Mouse (Mus musculus) intestine, embryonic 16.5 days (tissue): Measurements from ENCODE around the gene Gm11563. TPM values are rescaled to one million over a fixed set of nuclear protein-coding genes. Genes with fewer than 3 reads are reported as not detected.
"Not testable (repeated sequence)": the region's sequence is repeated elsewhere in the genome, so short reads cannot be mapped to it uniquely, and the experiment has no call there.

ENCODE experiments used
- ATAC-seq: fragments of 200-750 bp; cut with Nextera tagmentation; 2 replicates; pipeline ENCODE4 v1.8.0; 2017; ENCODE audit warnings: moderate TSS enrichment, moderate library complexity
- H3K27ac ChIP-seq: fragments of 300-500 bp; sonication (generic); 2 replicates; pipeline ENCODE4 v1.5.1; 2014; ENCODE audit warnings: mild to moderate bottlenecking, low read length
- H3K27me3 ChIP-seq: fragments of 300-500 bp; sonication (generic); replicated peaks from 2 replicates; pipeline ENCODE4 v1.6.1; 2014; ENCODE audit warnings: low read length, control low read depth, mixed read lengths; ENCODE audit not compliant: control insufficient read depth, insufficient read depth
- H3K36me3 ChIP-seq: fragments of 300-500 bp; sonication (generic); 2 replicates; pipeline ENCODE4 v1.6.1; 2014; ENCODE audit warnings: low read length, control low read depth; ENCODE audit not compliant: control insufficient read depth, insufficient read depth
- H3K4me1 ChIP-seq: fragments of 300-500 bp; sonication (generic); 2 replicates; pipeline ENCODE4 v1.6.1; 2014; ENCODE audit warnings: low read length, control low read depth, mixed read lengths; ENCODE audit not compliant: control insufficient read depth, insufficient read depth
- H3K4me2 ChIP-seq: fragments of 300-500 bp; sonication (generic); 2 replicates; pipeline ENCODE4 v1.6.1; 2014; ENCODE audit warnings: low read depth, low read length, control low read depth
- H3K4me3 ChIP-seq: fragments of 300-500 bp; sonication (generic); 2 replicates; pipeline ENCODE4 v1.5.1; 2014; ENCODE audit warnings: mild to moderate bottlenecking, low read length
- H3K9ac ChIP-seq: fragments of 300-500 bp; sonication (generic); 2 replicates; pipeline ENCODE4 v1.6.1; 2014; ENCODE audit warnings: low read depth, low read length
- H3K9me3 ChIP-seq: fragments of 300-500 bp; sonication (generic); 2 replicates; pipeline ENCODE4 v1.6.1; 2016; ENCODE audit warnings: low read length, control low read depth; ENCODE audit not compliant: control insufficient read depth
- WGBS: fragments of 180-500 bp; shearing (Covaris S2); extraction: QIAGEN DNeasy Blood & Tissue Kit; methylation state at CpG from one replicate; pipeline ENCODE4 v1.1.7; 2014; 5-methylcytosine and 5-hydroxymethylcytosine counted together
- polyA plus RNA-seq: library from polyadenylated mRNA; unstranded; fragments of >200 nt; fragmentation: Nextera tagmentation; extraction: Ambion mirVana; gene quantifications from 2 replicates; pipeline ENCODE4 v1.2.1, GENCODE M21; 2015

The Gm11563 gene
- polyA plus RNA-seq, 1 experiment from 2014 or later = not detected

- no peak within 1 kb of the TSS for H3K4me2 ChIP-seq
- H3K9me3 ChIP-seq = no peaks in the 10 kb centered on the region
- H3K4me3 ChIP-seq = no peak within 1 kb of the TSS
- 65% methylated on average over 3 of the region's 3 CpGs for WGBS
- H3K4me1 ChIP-seq = no peaks in the 10 kb centered on the region
- peak; percentile 74 for ATAC-seq
- H3K36me3 ChIP-seq = no peaks in the 10 kb centered on the region
- H3K27me3 ChIP-seq = no peaks in the 10 kb centered on the region
- no peak within 1 kb of the TSS for H3K27ac ChIP-seq
- H3K9ac ChIP-seq = no peak within 1 kb of the TSS
These were observed 43.9 kb downstream of the Gm11563 start, which contains the start of gene Krtap2-4 for GRCm38 (mm10) chr11:99614796-99615363. Gene Krtap2-4, minus strand, starts transcription at chr11:99614846.

- H3K9me3 ChIP-seq, H3K36me3 ChIP-seq, H3K27ac ChIP-seq, H3K27me3 ChIP-seq, ATAC-seq, H3K9ac ChIP-seq, H3K4me1 ChIP-seq, H3K4me2 ChIP-seq, H3K4me3 ChIP-seq: not testable (repeated sequence)
- 61% methylated on average over 1 of the region's 2 CpGs for WGBS
These were observed 48.7 kb downstream of the Gm11563 start, which contains the start of gene Gm11937 for GRCm38 (mm10) chr11:99610089-99610488. Gene Gm11937, minus strand, starts transcription at chr11:99610189.

GRCm38 (mm10) chr11:99609126-99609525 is 49.6 kb downstream of the Gm11563 start:
- Histone ChIP-seq H3K4me3 (no peak overlapping the region), H3K9me3 (no peaks in the 10 kb centered on the region), H3K4me1 (no peaks in the 10 kb centered on the region), H3K27ac (no peak overlapping the region), H3K36me3 (no peaks in the 10 kb centered on the region), H3K9ac (no peak overlapping the region), H3K27me3 (no peaks in the 10 kb centered on the region), H3K4me2 (no peak overlapping the region)
- ATAC-seq = no peak
- WGBS = 74% methylated on average over 1 of the region's 1 CpGs

Other genes with a start within 250 kb of the Gm11563 start
- gene Krt12, start 236.7 kb downstream of the Gm11563 start, polyA plus RNA-seq = not detected in 2 replicates
- gene Krt20, start 220.8 kb downstream of the Gm11563 start, polyA plus RNA-seq = 101 and 110 TPM in 2 replicates
- gene Krt23, start 165.8 kb downstream of the Gm11563 start, polyA plus RNA-seq = 18.4 and 19.6 TPM in 2 replicates
- gene Krt39, start 137.6 kb downstream of the Gm11563 start, polyA plus RNA-seq = not detected in 2 replicates
- not detected in 2 replicates for gene Krt40, start 115.8 kb downstream of the Gm11563 start, polyA plus RNA-seq
- gene Krtap3-3, start 108.1 kb downstream of the Gm11563 start, polyA plus RNA-seq = not detected in 2 replicates
- not detected in 2 replicates for gene Krtap3-2, start 102.1 kb downstream of the Gm11563 start, polyA plus RNA-seq
- gene Gm11939, start 99.5 kb downstream of the Gm11563 start, polyA plus RNA-seq = not detected in 2 replicates
- gene Krtap3-1, start 92.3 kb downstream of the Gm11563 start, polyA plus RNA-seq = not detected in 2 replicates
- gene Krtap1-5, start 77.9 kb downstream of the Gm11563 start, polyA plus RNA-seq = not detected in 2 replicates
- not detected in 2 replicates for gene Krtap1-4, start 75.3 kb downstream of the Gm11563 start, polyA plus RNA-seq
- not detected in 2 replicates for gene Krtap1-3, start 67.6 kb downstream of the Gm11563 start, polyA plus RNA-seq
- not detected in 2 replicates for gene Krtap9-3, start 60.9 kb downstream of the Gm11563 start, polyA plus RNA-seq
- not detected in 2 replicates for gene Gm11938, start 55.7 kb downstream of the Gm11563 start, polyA plus RNA-seq
- gene Gm11937, start 48.8 kb downstream of the Gm11563 start, polyA plus RNA-seq = not detected in 2 replicates
- gene Krtap2-4, start 44.1 kb downstream of the Gm11563 start, polyA plus RNA-seq = not detected in 2 replicates
- gene Gm11562, start 38.5 kb downstream of the Gm11563 start, polyA plus RNA-seq = not detected in 2 replicates
- not detected in 2 replicates for gene Krtap4-1, start 30.7 kb downstream of the Gm11563 start, polyA plus RNA-seq
- gene Krtap4-2, start 23.9 kb downstream of the Gm11563 start, polyA plus RNA-seq = not detected in 2 replicates
- gene Krtap4-7, start 14.9 kb downstream of the Gm11563 start, polyA plus RNA-seq = not detected in 2 replicates
- not detected in 2 replicates for gene Gm11555, start 8.7 kb downstream of the Gm11563 start, polyA plus RNA-seq
- not detected in 2 replicates for gene Krtap4-6, start 7.0 kb upstream of the Gm11563 start, polyA plus RNA-seq
- gene Gm14190, start 31.8 kb upstream of the Gm11563 start, polyA plus RNA-seq = not detected in 2 replicates
- not detected in 2 replicates for gene Gm14180, start 75.3 kb upstream of the Gm11563 start, polyA plus RNA-seq
- gene Gm11595, start 114.0 kb upstream of the Gm11563 start, polyA plus RNA-seq = not detected in 2 replicates
- not detected in 2 replicates for gene Krtap4-8, start 121.7 kb upstream of the Gm11563 start, polyA plus RNA-seq
- not detected in 2 replicates for gene Krtap4-9, start 126.2 kb upstream of the Gm11563 start, polyA plus RNA-seq
- gene Gm11596, start 134.5 kb upstream of the Gm11563 start, polyA plus RNA-seq = not detected in 2 replicates
- not detected in 2 replicates for gene Gm11569, start 140.0 kb upstream of the Gm11563 start, polyA plus RNA-seq
- not detected in 2 replicates for gene Gm11554, start 145.5 kb upstream of the Gm11563 start, polyA plus RNA-seq
- gene Krtap4-13, start 150.9 kb upstream of the Gm11563 start, polyA plus RNA-seq = not detected in 2 replicates
- gene Gm11564, start 156.7 kb upstream of the Gm11563 start, polyA plus RNA-seq = not detected in 2 replicates
- gene 2300003K06Rik, start 179.1 kb upstream of the Gm11563 start, polyA plus RNA-seq = not detected in 2 replicates
- not detected in 2 replicates for gene Krtap4-16, start 192.6 kb upstream of the Gm11563 start, polyA plus RNA-seq
- gene Gm11568, start 199.0 kb upstream of the Gm11563 start, polyA plus RNA-seq = not detected in 2 replicates
- not detected in 2 replicates for gene Gm11559, start 205.5 kb upstream of the Gm11563 start, polyA plus RNA-seq
- not detected in 2 replicates for gene Krtap9-1, start 214.4 kb upstream of the Gm11563 start, polyA plus RNA-seq
- not detected in 2 replicates for gene Gm11567, start 220.2 kb upstream of the Gm11563 start, polyA plus RNA-seq
- gene Krtap31-1, start 249.0 kb upstream of the Gm11563 start, polyA plus RNA-seq = not detected in 2 replicates